In genomic region chr17:29440490-29440889, GRCm38 (mm10) we compare ENCODE assay signal across 17 mouse cellular contexts. TPM values are rescaled to one million over a fixed set of nuclear protein-coding genes. Genes with fewer than 3 reads are reported as not detected.
DNase-seq lines count a peak whose midpoint lies in the region; ATAC-seq and TF ChIP-seq lines count a peak whose summit lies in the region.
"Had no signal": no experiment of that assay in that cellular context is flagged by ENCODE, and none has a peak within 500 bp of the region (broad histone marks: within the 10 kb centered on the region; RNA-seq: fewer than 3 reads in every experiment).

No protein-coding gene starts in this region.

- no peak for TF ChIP-seq EP300 in liver, postnatal 0 days (IDR thresholded peaks at IDR 0.05; ENCODE audit: low read depth)

- no peak for TF ChIP-seq CTCF in liver, postnatal 0 days (IDR thresholded peaks at IDR 0.05; ENCODE audit: low read depth)

- no peak overlapping the region for H3K4me2 ChIP-seq in forebrain, embryonic 12.5 days
- no peak overlapping the region for H3K4me2 ChIP-seq in forebrain, embryonic 14.5 days (ENCODE audit: low read length)
- H3K4me2 ChIP-seq in kidney, embryonic 15.5 days: no peak overlapping the region
- H3K4me2 ChIP-seq in intestine, embryonic 15.5 days (replicated peaks): no peak overlapping the region
- no peak overlapping the region for H3K4me2 ChIP-seq in liver, postnatal 0 days (ENCODE audit: low read depth, low read length)
- H3K4me2 ChIP-seq: midbrain, embryonic 15.5 days; stomach, embryonic 15.5 days had no signal

- peaks cover 36% of the 10 kb centered on the region for H3K4me1 ChIP-seq in forebrain, embryonic 12.5 days
- peaks cover 5% of the 10 kb centered on the region; the same call in 1 of the 2 replicates for H3K4me1 ChIP-seq in forebrain, embryonic 14.5 days (ENCODE audit: control insufficient read depth, insufficient read depth, low read length)
- peaks cover 57% of the 10 kb centered on the region for H3K4me1 ChIP-seq in kidney, embryonic 15.5 days
- peaks cover 36% of the 10 kb centered on the region for H3K4me1 ChIP-seq in intestine, embryonic 15.5 days (replicated peaks)
- peaks cover 59% of the 10 kb centered on the region for H3K4me1 ChIP-seq in liver, postnatal 0 days (ENCODE audit: insufficient read depth)

- no peak for ATAC-seq in forebrain, embryonic 12.5 days (ENCODE audit: low FRiP score)
- ATAC-seq in forebrain, embryonic 14.5 days: no peak
- ATAC-seq in kidney, embryonic 15.5 days (replicated peaks; ENCODE audit: low FRiP score): no peak
- no peak for ATAC-seq in intestine, embryonic 15.5 days
- no peak for ATAC-seq in liver, postnatal 0 days
- ATAC-seq: activated CD4-positive, CD25-positive, alpha-beta regulatory T cell, adult 4 months; inflammation-experienced regulatory T-cells, adult 6 months; midbrain, embryonic 15.5 days had no signal

- no peaks in the 10 kb centered on the region for H3K9me3 ChIP-seq in forebrain, embryonic 12.5 days
- no peaks in the 10 kb centered on the region for H3K9me3 ChIP-seq in forebrain, embryonic 14.5 days (replicated peaks; ENCODE audit: control insufficient read depth, low read length)
- H3K9me3 ChIP-seq in kidney, embryonic 15.5 days (replicated peaks): no peaks in the 10 kb centered on the region
- no peaks in the 10 kb centered on the region for H3K9me3 ChIP-seq in intestine, embryonic 15.5 days
- H3K9me3 ChIP-seq in liver, postnatal 0 days (ENCODE audit: low read length): no peaks in the 10 kb centered on the region
- H3K9me3 ChIP-seq: midbrain, embryonic 15.5 days; stomach, embryonic 15.5 days had no signal

- H3K9ac ChIP-seq in forebrain, embryonic 12.5 days: no peak overlapping the region
- H3K9ac ChIP-seq in forebrain, embryonic 14.5 days (ENCODE audit: low read length): no peak overlapping the region
- H3K9ac ChIP-seq in kidney, embryonic 15.5 days: no peak overlapping the region
- H3K9ac ChIP-seq in intestine, embryonic 15.5 days: no peak overlapping the region
- peak overlapping the region; percentile 51 for H3K9ac ChIP-seq in liver, postnatal 0 days (replicated peaks)
- H3K9ac ChIP-seq: midbrain, embryonic 15.5 days; stomach, embryonic 15.5 days had no signal

- no peaks in the 10 kb centered on the region for H3K27me3 ChIP-seq in forebrain, embryonic 12.5 days
- no peaks in the 10 kb centered on the region for H3K27me3 ChIP-seq in forebrain, embryonic 14.5 days (replicated peaks; ENCODE audit: control insufficient read depth, insufficient read depth, low read length)
- H3K27me3 ChIP-seq in kidney, embryonic 15.5 days: no peaks in the 10 kb centered on the region
- no peaks in the 10 kb centered on the region for H3K27me3 ChIP-seq in intestine, embryonic 15.5 days (replicated peaks)
- H3K27me3 ChIP-seq in liver, postnatal 0 days (ENCODE audit: insufficient read depth, low read length): no peaks in the 10 kb centered on the region
- H3K27me3 ChIP-seq: midbrain, embryonic 15.5 days; stomach, embryonic 15.5 days had no signal

- DNase-seq in forebrain, embryonic 14.5 days (ENCODE audit: low spot score): no peak
- DNase-seq in kidney, adult 9 months: no peak
- DNase-seq in liver, postnatal 0 days: no peak
- no peak for DNase-seq in embryo, embryonic 9.5 days (ENCODE audit: extremely low spot score)
- DNase-seq in right cerebral cortex, postnatal 4 days: no peak
- DNase-seq: cerebellum, adult 9-10 months; gastrocnemius, postnatal 14 days; kidney, postnatal 10 days; lung, postnatal 4 days; thymus, postnatal 25 days had no signal

- peak overlapping the region; percentile 25; the same call in 1 of the 2 replicates for H3K27ac ChIP-seq in forebrain, embryonic 12.5 days
- H3K27ac ChIP-seq in forebrain, embryonic 14.5 days (ENCODE audit: low read depth, low read length): no peak overlapping the region
- peak overlapping the region; percentile 37; the same call in 1 of the 2 replicates for H3K27ac ChIP-seq in kidney, embryonic 15.5 days
- H3K27ac ChIP-seq in intestine, embryonic 15.5 days: peak overlapping the region; percentile 45; the same call in 1 of the 2 replicates
- H3K27ac ChIP-seq in liver, postnatal 0 days (ENCODE audit: low read depth): peak overlapping the region; percentile 90
- H3K27ac ChIP-seq: midbrain, embryonic 15.5 days had no signal

- H3K4me3 ChIP-seq in forebrain, embryonic 12.5 days (replicated peaks): no peak overlapping the region
- H3K4me3 ChIP-seq in forebrain, embryonic 14.5 days (ENCODE audit: low read depth, low read length): no peak overlapping the region
- H3K4me3 ChIP-seq in kidney, embryonic 15.5 days (replicated peaks): no peak overlapping the region
- no peak overlapping the region for H3K4me3 ChIP-seq in intestine, embryonic 15.5 days (replicated peaks)
- H3K4me3 ChIP-seq in liver, postnatal 0 days (ENCODE audit: low read depth, low read length): no peak overlapping the region
- H3K4me3 ChIP-seq: midbrain, embryonic 15.5 days; stomach, embryonic 15.5 days had no signal

- H3K36me3 ChIP-seq in forebrain, embryonic 12.5 days (replicated peaks): no peaks in the 10 kb centered on the region
- H3K36me3 ChIP-seq in forebrain, embryonic 14.5 days (ENCODE audit: control insufficient read depth, insufficient read depth, low read length): no peaks in the 10 kb centered on the region
- H3K36me3 ChIP-seq in kidney, embryonic 15.5 days: no peaks in the 10 kb centered on the region
- H3K36me3 ChIP-seq in intestine, embryonic 15.5 days: no peaks in the 10 kb centered on the region
- H3K36me3 ChIP-seq in liver, postnatal 0 days (replicated peaks; ENCODE audit: insufficient read depth, low read length): no peaks in the 10 kb centered on the region
- H3K36me3 ChIP-seq: midbrain, embryonic 15.5 days; stomach, embryonic 15.5 days had no signal

RNA-seq across cellular contexts. Expression of gene Pim1, which starts 50.1 kb away (rescaled TPM):
- polyA plus RNA-seq in forebrain, embryonic 12.5 days (2016; fragmentation: Nextera tagmentation; extraction: Ambion mirVana): 18.9 and 22.6 TPM in 2 replicates
- polyA plus RNA-seq in forebrain, embryonic 14.5 days (2014; fragmentation: Nextera tagmentation; extraction: Ambion mirVana): 11.4 and 15.7 TPM in 2 replicates
- polyA plus RNA-seq in kidney, embryonic 15.5 days (2015; fragmentation: Nextera tagmentation; extraction: Ambion mirVana): 17.8 and 17.9 TPM in 2 replicates
- 13.4 TPM in 2 replicates for polyA plus RNA-seq in intestine, embryonic 15.5 days (2015; fragmentation: Nextera tagmentation; extraction: Ambion mirVana)
- polyA plus RNA-seq in liver, postnatal 0 days (2015; fragmentation: Nextera tagmentation; extraction: Ambion mirVana): 35.6 and 57.1 TPM in 2 replicates
